Mouse (Mus musculus) myocyte (in vitro differentiated cells): ENCODE results near the gene Clhc1. TPM values are rescaled to one million over a fixed set of nuclear protein-coding genes. Genes with fewer than 3 reads are reported as not detected.
"Not testable (repeated sequence)": the region's sequence is repeated elsewhere in the genome, so short reads cannot be mapped to it uniquely, and the experiment has no call there.

Experiments
- H3K27me3 ChIP-seq: one replicate; pipeline ENCODE4 v1.6.1; 2011; ENCODE audit not compliant: control insufficient read depth, insufficient read depth, insufficient read length
- H3K36me3 ChIP-seq: one replicate; pipeline ENCODE4 v1.6.1; 2011; ENCODE audit not compliant: control insufficient read depth, insufficient read depth
- H3K4me2 ChIP-seq: one replicate; pipeline ENCODE4 v1.6.1; 2011; ENCODE audit warnings: low read depth, control low read depth
- H3K4me3 ChIP-seq: one replicate; pipeline ENCODE4 v1.5.1; 2011; ENCODE audit warnings: mild to moderate bottlenecking, control low read depth, moderate library complexity
- H3K79me2 ChIP-seq: one replicate; pipeline ENCODE4 v1.6.1; 2011; ENCODE audit not compliant: control insufficient read depth, insufficient read depth
- H3ac ChIP-seq: one replicate; pipeline ENCODE4 v1.6.1; 2011; ENCODE audit not compliant: control insufficient read depth, insufficient read length
- CEBPB ChIP-seq: IDR thresholded peaks from 2 replicates; pipeline ENCODE4 v1.6.1; 2011; ENCODE audit warnings: mild to moderate bottlenecking, moderate library complexity; ENCODE audit not compliant: poor library complexity, insufficient read depth, severe bottlenecking
- E2F4 ChIP-seq: IDR thresholded peaks from one replicate; pipeline ENCODE4 v1.6.1; 2011; ENCODE audit warnings: mild to moderate bottlenecking, control low read depth, moderate library complexity; ENCODE audit not compliant: insufficient read depth
- MAX ChIP-seq: IDR thresholded peaks from one replicate; pipeline ENCODE4 v1.6.1; 2011; ENCODE audit warnings: low read depth, mild to moderate bottlenecking, control low read depth
- MYOD1 ChIP-seq, 3 experiments: IDR thresholded peaks; one replicate each; pipeline ENCODE4 v1.6.1; 2011; ENCODE audit warnings: control low read depth in 2 of 3, low read depth in 2 of 3, mild to moderate bottlenecking in 2 of 3, moderate library complexity in 1 of 3; ENCODE audit not compliant: insufficient read length in 2 of 3, control insufficient read depth in 1 of 3
- MYOG ChIP-seq, 3 experiments: IDR thresholded peaks; one replicate each; pipeline ENCODE4 v1.6.1; 2011; ENCODE audit warnings: control low read depth in 2 of 3, low read depth in 2 of 3, mild to moderate bottlenecking in 2 of 3; ENCODE audit not compliant: insufficient read length in 2 of 3, control insufficient read depth in 1 of 3, insufficient read depth in 1 of 3
- POLR2AphosphoS2 ChIP-seq: IDR thresholded peaks from one replicate; pipeline ENCODE4 v1.6.1; 2011; ENCODE audit warnings: low read depth, control low read depth; ENCODE audit not compliant: insufficient read length
- REST ChIP-seq: IDR thresholded peaks from one replicate; pipeline ENCODE4 v1.6.1; 2011; ENCODE audit warnings: mild to moderate bottlenecking, control low read depth, moderate library complexity; ENCODE audit not compliant: insufficient read depth, insufficient read length
- SRF ChIP-seq: IDR thresholded peaks from one replicate; pipeline ENCODE4 v1.6.1; 2011; ENCODE audit warnings: low read depth; ENCODE audit not compliant: control insufficient read depth, insufficient read length
- TCF12 ChIP-seq: IDR thresholded peaks from one replicate; pipeline ENCODE4 v1.6.1; 2011; ENCODE audit warnings: mild to moderate bottlenecking, control low read depth; ENCODE audit not compliant: poor library complexity, insufficient read depth, severe bottlenecking
- TCF3 ChIP-seq: IDR thresholded peaks from one replicate; pipeline ENCODE4 v1.6.1; 2011; ENCODE audit warnings: low read depth, control low read depth; ENCODE audit not compliant: insufficient read length
- USF1 ChIP-seq: IDR thresholded peaks from one replicate; pipeline ENCODE4 v1.6.1; 2011; ENCODE audit warnings: low read depth, mild to moderate bottlenecking, control low read depth, moderate library complexity
- polyA plus RNA-seq: library from polyadenylated mRNA; unstranded; fragments of >200 nt; fragmentation: generic; extraction: Trizol; gene quantifications from one replicate; pipeline ENCODE4 v1.2.1, GENCODE M21; 2012; ENCODE audit warnings: missing spikeins

Clhc1 gene
- polyA plus RNA-seq, 1 experiment: 0.04 TPM

DNA sequence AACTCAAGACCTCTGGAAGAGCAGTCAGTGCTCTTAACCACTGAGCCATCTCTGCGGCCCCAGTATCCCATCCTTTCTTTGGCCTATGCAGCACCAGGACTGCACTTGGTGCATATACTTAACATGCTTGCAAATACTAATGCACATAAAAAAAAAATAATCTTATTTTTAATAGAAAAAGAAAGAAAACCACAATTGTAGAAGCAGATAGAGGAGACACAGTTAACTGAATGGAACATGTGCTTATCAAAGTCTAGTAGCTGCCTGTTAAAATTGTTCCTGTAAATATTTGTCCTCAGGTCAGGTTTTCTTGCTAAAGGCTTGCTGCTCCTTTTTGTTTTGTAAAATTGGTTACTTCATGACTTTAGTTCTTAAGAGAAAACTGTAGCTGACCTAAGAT, 9.5 kb upstream of the Clhc1 start:
- Histone ChIP-seq H3K27me3 (no peaks in the 10 kb centered on the region), H3K4me3 (no peak overlapping the region), H3K36me3 (peaks cover 54% of the 10 kb centered on the region), H3K4me2 (no peak overlapping the region), H3K79me2 (no peaks in the 10 kb centered on the region), H3ac (no peak overlapping the region)
- TF ChIP-seq USF1: no peak
- TF ChIP-seq MAX: no peak

DNA sequence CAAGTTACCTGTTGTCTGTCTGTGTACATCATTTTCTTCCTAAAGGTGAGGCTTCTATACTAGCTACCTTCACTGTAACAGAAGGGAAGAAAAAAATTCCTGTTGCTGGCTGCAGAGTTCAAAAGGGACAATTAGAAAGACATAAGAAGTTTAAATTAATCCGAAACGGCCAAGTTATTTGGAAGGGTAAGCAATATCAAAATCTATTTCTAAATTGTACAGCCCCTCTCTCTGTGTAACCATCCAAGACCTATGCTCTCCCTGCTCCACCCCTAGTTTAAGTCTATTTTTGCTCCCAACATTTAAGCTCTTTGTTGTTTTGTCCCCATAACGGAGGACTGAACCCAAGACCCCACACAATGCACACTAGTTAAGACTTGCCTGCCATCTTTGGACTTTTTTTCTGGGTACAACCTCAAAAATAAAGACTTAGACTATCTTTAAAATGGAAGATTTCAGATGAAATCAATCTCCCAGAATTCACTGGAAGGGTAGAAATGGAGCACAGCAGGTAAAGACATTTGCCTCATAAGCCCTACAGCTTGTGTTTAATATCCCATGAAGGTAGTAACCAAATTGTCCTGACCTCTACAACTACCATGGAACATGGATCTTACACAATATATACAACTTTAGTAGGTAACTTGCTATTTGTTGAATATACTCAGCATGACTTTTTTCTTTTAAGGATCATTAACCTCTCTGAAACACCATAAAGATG, 3.4 kb upstream of the Clhc1 start:
- Histone ChIP-seq H3K4me2 (no peak overlapping the region), H3K27me3 (no peaks in the 10 kb centered on the region), H3K36me3 (peaks cover 45% of the 10 kb centered on the region), H3ac (no peak overlapping the region), H3K4me3 (no peak overlapping the region), H3K79me2 (peaks cover 23% of the 10 kb centered on the region)
- TF ChIP-seq E2F4: no peak
- TF ChIP-seq SRF: no peak
- no peak for TF ChIP-seq CEBPB
- TF ChIP-seq POLR2AphosphoS2: no peak
- TF ChIP-seq MYOG (IDR thresholded peaks at IDR 0.05; ENCODE audit: control insufficient read depth in 1 of 3, insufficient read depth in 1 of 3, insufficient read length in 2 of 3, low read depth in 2 of 3): no peak
- no peak for TF ChIP-seq MAX
- no peak for TF ChIP-seq TCF12
- TF ChIP-seq MYOD1 (IDR thresholded peaks at IDR 0.05; ENCODE audit: control insufficient read depth in 1 of 3, insufficient read length in 2 of 3, low read depth in 2 of 3): no peak
- TF ChIP-seq TCF3: no peak

DNA sequence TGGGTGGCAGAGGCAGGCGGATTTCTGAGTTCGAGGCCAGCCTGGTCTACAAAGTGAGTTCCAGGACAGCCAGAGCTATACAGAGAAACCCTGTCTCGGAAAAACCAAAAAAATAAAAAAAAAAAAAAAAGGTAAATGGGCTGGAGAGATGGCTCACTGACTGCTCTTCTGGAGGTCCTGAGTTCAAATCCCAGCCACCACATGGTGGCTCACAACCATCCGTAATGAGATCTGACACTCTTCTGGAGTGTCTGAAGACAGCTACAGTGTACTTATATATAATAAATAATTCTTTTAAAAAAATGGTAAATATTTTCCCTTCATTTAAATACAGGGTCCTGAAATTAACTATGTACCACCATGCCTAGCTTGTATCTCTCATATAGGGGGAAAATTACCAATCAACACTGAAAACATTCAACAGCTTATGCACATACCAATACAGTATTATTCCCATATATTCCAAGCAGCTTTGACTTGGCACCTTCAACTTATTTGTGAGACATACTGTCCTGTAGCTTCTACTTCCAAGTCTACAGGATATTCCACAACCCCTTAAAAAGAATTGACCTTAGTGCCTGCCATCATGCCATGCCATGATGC, 2.5 kb upstream of the Clhc1 start:
- not testable (repeated sequence) for H3K4me3 ChIP-seq, H3K4me2 ChIP-seq, H3K27me3 ChIP-seq, H3ac ChIP-seq
- peaks cover 37% of the 10 kb centered on the region for H3K36me3 ChIP-seq
- H3K79me2 ChIP-seq: peaks cover 23% of the 10 kb centered on the region

DNA sequence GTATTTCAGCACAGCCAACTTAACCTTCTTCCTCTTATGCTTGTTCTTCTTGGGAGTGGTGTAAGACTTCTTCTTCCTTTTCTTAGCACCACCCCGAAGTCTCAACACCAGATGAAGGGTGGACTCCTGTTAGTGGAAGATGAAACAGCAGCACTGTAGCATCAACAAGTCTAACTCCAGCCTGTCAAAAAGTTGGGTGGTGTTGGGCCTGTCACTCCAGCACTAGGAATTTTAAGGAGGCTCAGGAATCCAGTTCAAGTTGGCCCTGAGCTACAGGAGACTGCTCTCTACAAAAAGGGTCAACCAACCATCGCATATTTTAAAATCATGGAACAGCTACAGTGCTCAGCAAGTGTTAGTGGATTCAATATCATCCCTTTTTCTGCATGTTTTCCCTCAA, 1.5 kb upstream of the Clhc1 start:
- Histone ChIP-seq H3K36me3 (peaks cover 26% of the 10 kb centered on the region), H3K4me3 (peak overlapping the region; percentile 94), H3K79me2 (peaks cover 23% of the 10 kb centered on the region), H3K4me2 (peak overlapping the region; percentile 80)
- peak; percentile 39 for TF ChIP-seq POLR2AphosphoS2
- not testable (repeated sequence) for H3ac ChIP-seq, H3K27me3 ChIP-seq

DNA sequence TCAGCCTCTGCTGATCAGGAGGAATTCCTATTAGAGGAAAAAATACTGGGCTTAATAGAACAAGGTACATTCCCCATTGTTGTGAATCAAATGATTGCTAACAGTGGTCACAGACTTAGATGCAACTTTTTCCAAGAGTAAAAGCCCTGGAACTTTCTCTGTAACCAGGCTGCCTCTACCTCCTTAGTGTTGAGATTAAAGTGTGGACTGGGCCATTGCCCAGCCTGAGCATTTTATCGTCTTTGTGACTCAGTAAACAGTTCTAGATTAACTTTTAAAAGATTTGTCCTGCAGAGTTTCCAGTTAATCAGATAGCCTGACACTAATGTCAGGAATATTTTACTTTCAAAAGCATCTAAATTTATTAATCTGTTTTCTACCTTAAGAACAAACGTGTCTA, 988 bp upstream of the Clhc1 start:
- Histone ChIP-seq H3K27me3 (no peaks in the 10 kb centered on the region), H3K4me2 (peak overlapping the region; percentile 80), H3K4me3 (peak overlapping the region; percentile 94), H3K79me2 (peaks cover 23% of the 10 kb centered on the region), H3K36me3 (peaks cover 23% of the 10 kb centered on the region), H3ac (peak overlapping the region; percentile 16)
- TF ChIP-seq MYOD1 (IDR thresholded peaks at IDR 0.05; ENCODE audit: control insufficient read depth in 1 of 3, insufficient read length in 2 of 3, low read depth in 2 of 3): no peak
- no peak for TF ChIP-seq REST

DNA sequence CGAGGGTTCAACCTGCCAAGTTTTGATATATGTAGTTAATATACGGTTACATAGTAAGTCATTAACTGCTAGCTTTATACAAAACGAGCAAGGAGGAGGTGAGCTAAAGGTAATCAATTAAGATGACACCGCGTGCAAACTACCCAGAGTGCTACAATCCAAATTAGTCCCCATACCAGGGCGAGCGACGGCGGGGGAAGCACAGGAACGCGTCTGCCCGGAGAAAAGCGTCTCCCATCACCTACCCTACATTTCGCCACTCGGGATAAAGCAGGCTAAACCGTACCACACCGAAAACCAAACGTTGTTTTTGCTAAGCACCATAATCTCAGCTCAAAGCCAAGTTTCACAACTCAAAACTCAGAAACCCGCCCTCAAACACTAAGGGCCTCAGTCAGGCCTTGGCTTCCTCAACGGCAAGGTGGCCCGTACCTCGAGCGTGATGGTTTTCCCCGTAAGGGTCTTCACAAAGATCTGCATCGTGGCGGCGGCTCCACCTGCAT, 450 bp upstream of the Clhc1 start:
- Histone ChIP-seq H3K27me3 (no peaks in the 10 kb centered on the region), H3K4me2 (peak overlapping the region; percentile 80), H3K4me3 (peak overlapping the region; percentile 94), H3ac (peak overlapping the region; percentile 16), H3K79me2 (peaks cover 23% of the 10 kb centered on the region), H3K36me3 (peaks cover 23% of the 10 kb centered on the region)
- TF ChIP-seq E2F4 (no peak), POLR2AphosphoS2 (peak; percentile 60), TCF3 (no peak), SRF (no peak), MYOG (IDR thresholded peaks at IDR 0.05; ENCODE audit: control insufficient read depth in 1 of 3, insufficient read depth in 1 of 3, insufficient read length in 2 of 3, low read depth in 2 of 3) (no peak)
